Mouse (Mus musculus) lung, postnatal 36 days (tissue): ENCODE measurements around the gene Tmprss9.

Source experiments
- DNase-seq: peaks from one replicate; pipeline ENCODE4 v3.0.0; 2022; ENCODE audit warnings: mixed read lengths

Gene Tmprss9

GRCm38 (mm10) chr10:80895100-80895499 lies 23.5 kb downstream of the Tmprss9 start:
- no peak for DNase-seq

DNA sequence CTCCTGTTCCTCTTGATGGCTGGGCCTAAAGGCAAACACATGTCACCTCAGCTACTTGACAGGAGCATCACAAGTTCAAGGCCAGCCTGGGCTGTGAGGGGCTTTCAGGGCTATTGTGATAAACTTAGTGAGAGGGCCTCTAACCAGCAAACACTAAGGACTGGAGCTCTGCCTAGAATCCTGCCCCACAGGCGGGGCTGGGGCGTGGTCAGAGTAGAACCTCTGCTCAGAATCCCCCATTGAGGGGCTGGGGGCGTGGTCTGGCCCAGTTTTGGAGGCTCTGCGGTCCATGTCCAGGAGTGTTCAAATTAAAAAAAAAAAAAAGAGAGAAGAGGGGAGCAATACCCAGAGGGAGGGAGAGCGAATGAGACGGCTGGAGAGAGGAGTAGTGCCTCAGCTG lies 24.0 kb downstream of the Tmprss9 start:
- no peak for DNase-seq

GRCm38 (mm10) chr10:80896581-80897485 lies 25.2 kb downstream of the Tmprss9 start:
- no peak for DNase-seq

- DNase-seq = no peak
Observed at GRCm38 (mm10) chr10:80897861-80898510, 26.3 kb downstream of the Tmprss9 start.

GRCm38 (mm10) chr10:80899074-80899473 lies 27.4 kb downstream of the Tmprss9 start:
- DNase-seq = no peak

DNA sequence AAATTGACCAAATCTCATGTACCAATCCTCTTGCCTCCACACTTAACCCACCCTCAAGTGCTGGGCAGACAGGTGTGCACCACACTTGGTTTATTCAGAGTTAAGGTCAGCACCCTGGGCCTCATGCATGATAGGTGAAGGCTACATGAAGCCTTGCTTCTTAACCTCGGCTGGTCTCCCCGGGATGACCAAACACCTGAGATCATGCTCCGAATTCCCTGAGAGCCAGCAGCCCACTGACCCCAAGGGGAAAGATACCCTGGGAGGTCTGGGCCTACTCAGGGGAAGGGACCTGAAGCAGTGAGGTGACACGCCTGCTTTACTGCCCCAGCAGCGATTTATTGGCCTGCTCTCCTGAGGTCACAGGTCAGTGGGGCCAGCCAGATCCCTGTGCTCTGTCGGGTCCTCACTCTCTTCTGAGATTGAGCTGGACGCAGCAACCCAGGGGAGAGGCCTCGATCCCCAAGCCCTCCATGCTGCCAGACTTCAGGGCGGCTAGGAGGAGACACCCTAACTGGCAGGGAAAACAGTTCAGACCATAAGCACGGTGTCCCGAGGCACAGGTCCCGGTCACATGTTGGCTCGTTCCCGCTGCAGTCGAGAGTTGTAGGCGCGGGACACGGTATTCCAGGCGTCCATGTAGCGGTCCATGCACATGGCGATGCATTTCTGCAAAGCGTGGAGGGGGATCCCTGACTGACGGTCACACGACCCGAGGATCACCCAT lies 28.1 kb downstream of the Tmprss9 start:
- DNase-seq = no peak

DNA sequence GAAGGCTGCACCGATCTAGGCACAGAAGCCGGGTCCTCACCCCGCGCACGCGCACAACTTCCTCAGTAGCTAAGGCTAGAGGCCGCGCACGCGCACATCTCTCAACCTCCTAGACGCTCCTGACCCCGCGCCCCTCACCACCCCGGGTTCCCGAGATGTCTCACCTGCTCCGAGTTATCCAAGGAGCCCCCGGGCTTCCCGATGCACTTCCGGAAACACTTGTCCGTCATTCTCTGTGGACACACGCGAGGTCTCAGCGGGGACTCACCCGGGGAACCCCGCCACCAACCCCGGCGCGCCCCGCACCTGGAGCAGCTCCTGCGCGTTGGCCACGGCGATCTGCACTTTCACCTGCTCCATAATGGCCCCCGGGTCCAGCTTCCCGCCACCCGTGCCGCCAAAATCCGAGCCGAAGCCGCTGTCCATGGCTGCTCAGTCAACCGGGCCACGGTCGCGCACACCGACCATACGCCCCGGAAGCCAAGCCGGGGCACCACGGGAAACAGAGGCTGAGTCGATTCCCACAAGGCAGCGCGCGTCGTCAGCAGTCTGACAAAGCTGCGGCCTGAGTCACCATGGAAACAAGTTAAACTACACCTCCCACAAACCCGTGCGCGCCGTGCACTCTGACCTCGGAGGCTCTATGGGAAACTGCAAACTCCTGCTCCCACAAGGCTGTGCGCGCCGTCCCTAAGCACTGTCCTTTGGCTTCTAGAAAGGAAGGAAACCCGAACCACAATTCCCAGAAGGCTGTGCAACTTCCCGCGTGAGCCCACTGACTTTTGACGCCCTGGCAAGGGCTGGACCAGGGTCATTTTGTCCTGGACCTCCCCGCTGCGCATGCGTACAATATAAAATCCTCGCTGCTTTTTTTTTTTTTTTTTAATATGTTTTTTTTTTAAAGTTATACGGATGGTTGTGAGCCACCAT lies 28.9 kb downstream of the Tmprss9 start, which contains the start of gene Timm13:
Gene Timm13, minus strand, starts transcription at position 652 of the 930 bp plus-strand sequence.
- peak; percentile 100 for DNase-seq

DNA sequence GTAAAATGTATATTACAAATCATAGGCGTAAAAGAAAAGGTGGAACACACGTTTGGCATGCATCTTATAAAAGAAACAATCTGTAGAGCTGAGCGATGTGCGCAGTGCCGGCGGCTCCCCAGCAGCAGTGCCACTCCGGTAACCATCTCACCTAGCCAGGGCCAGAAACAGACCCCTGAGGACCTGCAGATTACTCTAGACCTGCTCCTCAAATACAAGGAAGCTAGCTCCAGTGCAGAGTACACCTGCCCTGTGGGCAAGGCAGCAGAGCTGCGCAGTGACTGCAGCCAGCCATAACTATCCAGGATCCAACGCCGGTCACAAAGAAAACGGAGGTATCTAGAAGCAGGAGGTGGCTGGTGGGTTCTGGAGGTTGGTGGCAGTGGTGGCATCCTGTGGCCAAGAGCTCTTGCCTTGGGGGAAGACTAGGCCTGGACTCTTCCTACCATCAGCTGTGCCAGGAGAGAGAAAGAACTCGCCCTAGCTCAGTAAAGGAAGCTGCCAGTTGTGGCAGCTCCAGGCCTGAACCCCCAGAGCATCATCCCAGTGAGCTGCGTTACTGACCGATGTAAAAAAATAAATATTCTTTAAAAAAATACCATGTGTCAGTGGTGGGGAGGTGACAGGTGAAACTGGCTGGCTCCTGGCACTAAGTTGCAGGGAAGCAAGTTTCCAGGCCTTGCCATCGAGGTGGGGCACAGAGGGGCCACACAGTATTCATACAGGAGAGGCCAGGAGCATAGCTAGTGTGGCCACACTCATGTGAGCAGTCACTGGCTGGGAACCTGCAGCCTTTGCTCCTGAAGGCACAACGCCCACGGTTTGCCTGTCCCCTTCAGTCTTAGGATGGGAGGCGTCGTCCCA lies 30.0 kb downstream of the Tmprss9 start:
- no peak for DNase-seq

DNA sequence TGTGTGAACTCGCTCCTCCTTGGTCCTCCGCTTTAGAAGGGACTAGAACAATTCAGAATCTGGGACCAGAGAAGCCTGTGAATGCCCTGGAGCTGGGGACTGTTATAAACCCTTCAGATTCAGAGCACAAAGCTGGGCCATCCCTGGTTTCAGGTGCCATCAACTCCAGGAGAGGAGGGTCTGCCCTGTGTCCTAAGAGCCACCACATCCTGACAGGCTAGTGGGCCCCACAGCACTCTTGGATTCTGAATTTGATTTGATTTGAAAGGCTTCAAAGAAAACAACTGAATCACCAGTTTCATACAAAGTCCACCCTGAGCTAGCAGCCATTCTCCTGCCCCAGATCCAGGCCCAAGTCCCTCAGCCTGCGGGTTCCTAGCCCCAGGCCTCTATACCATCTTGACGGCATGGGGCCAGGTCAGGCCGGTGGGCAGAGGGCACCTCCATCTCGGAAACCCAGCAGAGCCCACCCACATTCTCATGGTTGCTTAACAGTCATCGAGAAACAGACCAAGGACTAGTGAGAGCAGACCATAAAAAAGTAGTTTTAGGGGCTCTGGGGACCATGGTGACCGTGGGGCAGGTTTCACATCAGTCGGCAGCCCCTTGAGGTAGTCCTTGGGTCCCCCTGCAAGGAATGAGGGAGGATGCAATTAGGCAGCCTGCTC lies 30.8 kb downstream of the Tmprss9 start:
- no peak for DNase-seq

GRCm38 (mm10) chr10:80903282-80903681 lies 31.6 kb downstream of the Tmprss9 start:
- no peak for DNase-seq

DNA sequence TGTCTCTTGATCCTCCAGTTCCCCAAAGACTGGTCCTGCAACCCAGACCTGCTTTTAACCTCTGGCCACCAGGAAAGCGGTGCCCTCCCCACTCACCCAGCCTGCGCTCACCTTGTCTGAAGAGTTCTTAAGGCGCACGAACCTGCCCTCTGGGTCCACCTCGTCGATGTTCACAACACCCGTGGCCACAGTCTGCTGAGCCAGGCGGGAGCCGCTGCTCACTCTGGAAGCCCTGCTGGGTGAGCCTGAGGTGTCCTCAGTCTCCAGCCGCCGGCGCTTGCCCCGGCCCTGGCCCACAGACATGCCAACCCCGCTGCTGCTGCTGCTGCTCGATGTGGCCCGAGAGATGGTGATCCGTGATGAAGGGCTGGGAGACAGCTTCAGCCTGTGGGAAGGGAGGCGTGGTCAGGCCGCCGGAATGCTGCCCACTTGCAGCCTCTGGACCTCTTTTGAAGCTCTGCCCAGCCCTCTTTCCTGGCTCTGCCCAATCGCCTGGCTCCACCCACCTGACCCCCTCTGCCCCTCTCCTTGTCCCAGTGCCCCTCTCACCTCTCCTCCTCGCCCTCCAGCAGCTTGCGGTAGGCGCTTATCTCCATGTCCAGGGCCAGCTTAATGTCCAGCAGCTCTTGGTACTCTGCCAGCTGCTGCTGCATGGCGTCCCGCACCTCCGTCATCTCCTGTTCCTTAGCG lies 32.5 kb downstream of the Tmprss9 start:
- DNase-seq = peak; percentile 19

DNA sequence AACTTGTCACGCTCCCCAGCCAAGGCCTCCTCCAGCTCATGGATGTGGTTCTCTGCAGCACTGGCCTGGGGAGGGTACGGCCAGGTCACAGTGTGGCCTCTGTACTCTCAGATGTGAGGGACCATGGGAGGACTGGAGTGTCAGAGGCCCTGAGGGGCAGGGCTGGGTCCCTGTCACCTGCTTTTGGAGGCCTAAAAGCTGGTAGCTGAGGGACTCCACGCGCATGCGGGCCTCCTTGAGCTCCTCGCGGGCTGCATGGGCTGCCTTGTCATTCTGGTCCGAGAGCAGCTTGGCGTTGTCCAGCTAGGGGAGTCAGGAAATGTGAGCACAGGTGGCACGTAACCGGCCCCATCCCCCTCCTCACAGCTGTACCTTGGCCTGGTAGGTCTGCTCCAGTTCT lies 33.1 kb downstream of the Tmprss9 start:
- no peak for DNase-seq

DNA sequence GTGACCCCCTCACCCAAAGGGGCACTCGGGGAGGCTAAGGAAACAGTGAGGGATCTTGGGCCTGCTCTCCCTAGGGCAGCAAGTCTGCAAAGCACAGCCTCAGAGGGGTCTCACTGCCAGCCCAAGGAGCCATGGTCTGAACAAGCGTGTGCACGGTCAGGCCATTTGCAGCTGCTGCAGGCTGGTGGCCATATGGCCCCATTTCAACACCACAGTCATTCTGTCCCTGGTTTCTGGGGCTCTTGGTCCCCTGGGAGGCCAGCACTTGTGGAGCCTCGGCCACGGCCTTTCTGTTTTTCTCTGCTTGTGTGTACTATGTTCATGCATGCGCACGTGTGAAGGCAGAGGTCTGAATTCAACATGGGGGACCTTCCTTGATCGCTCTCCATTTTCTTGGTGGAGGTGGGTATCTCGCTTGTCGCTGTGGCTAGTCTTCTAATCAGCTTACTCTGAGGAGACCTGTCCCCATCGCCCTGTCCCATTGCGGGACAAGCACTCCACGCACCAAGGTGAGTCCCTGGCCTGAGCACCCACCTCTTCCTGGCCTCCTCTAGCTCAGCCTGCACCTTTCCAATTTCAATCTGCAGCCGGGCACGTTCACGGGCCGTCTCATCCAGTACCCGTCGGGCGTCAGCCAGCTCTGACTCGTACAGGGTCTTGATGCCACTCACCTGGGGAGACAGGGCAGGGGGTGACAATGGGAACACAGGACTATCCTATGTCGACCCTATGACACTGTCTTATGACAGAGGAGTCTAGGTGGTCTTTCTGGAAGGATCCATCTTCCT lies 37.9 kb downstream of the Tmprss9 start:
- DNase-seq = no peak

DNA sequence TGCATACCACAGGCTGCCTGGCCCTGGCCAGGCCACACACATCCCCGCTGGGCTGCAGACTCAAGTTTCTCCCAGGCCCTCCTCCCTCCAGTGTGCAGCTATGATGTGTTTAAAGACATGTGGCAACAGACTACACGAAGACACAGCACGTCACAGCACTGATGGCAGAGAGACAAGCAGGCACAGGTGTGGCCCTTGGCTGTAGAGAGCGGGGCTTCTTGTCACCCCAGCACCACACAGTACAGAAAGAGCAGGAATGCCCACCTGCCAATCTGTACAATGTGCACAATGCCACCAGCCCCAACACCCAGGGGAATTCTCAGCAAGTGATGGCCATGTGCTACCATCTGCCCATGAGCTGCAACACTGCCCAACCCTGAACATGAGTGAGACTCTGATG lies 39.7 kb downstream of the Tmprss9 start:
- no peak for DNase-seq

DNA sequence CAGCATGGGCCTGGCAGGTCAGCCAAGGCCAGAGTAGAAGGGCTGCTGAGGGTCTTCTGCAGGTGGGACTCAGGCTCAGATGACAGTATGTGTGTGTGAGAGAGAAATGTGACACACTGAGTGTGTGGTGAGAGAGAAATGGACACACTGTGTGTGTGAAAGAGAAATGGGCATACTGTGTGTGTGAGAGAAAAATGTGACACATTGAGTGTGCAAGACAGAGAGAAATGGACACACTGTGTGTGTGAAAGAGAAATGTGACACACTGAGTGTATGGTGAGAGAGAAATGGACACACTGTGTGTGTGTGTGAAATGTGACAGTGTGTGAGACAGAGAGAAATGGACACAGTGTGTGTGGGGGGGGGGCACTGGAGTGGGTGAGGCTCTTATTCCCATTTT lies 40.2 kb downstream of the Tmprss9 start:
- no peak for DNase-seq

DNA sequence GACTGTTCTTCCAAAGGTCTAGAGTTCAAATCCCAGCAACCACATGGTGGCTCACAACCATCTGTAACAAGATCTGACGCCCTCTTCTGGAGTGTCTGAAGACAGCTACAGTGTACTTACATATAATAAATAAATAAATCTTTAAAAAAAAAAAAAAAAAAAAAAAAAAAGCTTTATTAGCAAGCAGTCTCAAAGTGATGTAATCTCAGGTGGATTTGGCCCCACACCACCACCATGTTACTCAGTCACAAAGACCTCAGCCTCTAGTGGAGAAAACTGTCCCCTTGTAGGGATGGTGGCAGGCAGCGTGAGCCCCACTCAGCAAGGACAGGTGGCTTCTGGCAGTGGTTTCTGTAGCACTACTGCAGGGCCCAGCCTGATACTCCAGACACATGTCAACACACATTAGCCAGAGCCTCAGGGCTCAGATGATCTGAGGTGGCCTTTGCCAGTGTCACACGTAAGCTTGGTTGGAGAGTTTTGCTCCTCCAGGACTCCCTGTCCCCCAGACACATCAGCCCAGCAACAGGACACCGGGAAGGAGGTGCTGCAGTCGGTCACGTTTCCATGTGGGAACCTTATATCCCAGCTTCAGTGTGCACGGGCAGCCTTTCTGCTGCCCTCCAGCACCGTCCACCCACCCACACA lies 41.8 kb downstream of the Tmprss9 start:
- DNase-seq = no peak

- DNase-seq = peak; percentile 12
Observed at GRCm38 (mm10) chr10:80914253-80914656, 42.6 kb downstream of the Tmprss9 start.

DNA sequence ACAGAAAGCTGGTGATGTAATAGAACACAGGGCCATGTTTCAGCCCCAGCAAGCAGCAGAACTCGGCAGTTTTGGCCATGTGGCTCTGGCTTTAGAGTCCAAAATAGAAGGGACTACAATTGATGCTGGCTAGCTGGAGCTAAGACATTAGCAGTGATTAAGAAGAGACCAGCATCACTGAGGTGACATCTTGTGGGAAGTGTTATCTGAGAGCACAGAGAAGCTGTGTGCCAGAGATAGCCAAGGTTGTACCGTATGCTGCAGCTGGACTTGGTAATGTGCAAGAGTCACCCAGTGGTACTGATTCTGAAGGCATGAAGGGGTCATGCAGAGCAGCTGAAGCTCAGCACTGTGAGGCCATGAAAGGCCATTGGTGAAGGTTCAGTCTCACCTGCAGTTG lies 43.6 kb downstream of the Tmprss9 start:
- DNase-seq = no peak

- DNase-seq = no peak
Observed at GRCm38 (mm10) chr10:80915736-80916135, 44.1 kb downstream of the Tmprss9 start.
